Mouse (Mus musculus): ENCODE measurements at regions not wholly inside any gene's neighbourhood (a gene's known extent, or its start where the extent isn't known, plus 50 kb on each side); places are given as distances from the start of the nearest gene placed in this dataset.

DNA sequence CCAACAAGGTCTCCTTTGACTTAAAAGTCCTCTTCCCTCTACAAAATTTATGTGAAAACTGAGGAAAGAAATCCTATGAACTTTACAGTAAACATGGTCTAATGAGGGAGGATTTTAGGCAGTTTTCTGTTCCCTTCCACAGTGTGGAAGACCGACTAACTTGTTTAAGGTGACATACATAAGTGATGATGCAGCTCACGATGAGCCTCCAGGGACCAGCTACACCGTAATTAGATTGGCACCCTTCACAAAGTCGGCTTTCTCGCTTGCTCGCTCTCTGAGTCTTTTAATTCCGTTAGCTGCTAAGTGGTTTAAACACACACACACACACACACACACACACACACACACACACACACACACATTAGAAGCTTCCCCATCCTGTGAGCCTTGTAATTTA, 143.3 kb upstream of the Alcam start:
- no peak for DNase-seq (ENCODE audit: extremely low read depth)
- TF ChIP-seq NRF1 (IDR thresholded peaks at IDR 0.05; ENCODE audit: low read depth, low read length) (no peak), UBTF (IDR thresholded peaks at IDR 0.05; ENCODE audit: low read depth, low read length) (no peak), ZKSCAN1 (IDR thresholded peaks at IDR 0.05; ENCODE audit: borderline replicate concordance, low read depth, low read length) (no peak), MEF2A (IDR thresholded peaks at IDR 0.05; ENCODE audit: borderline replicate concordance, low read depth, low read length) (no peak), KAT2A (IDR thresholded peaks at IDR 0.05; ENCODE audit: insufficient replicate concordance, low read length) (no peak)
- Histone ChIP-seq H3K4me1 (ENCODE audit: control insufficient read depth in 1 of 2, insufficient read depth in 2 of 2) (0 out of 4 replicates have a peak, but pooled peaks cover 0 to 2% of the 10 kb centered on the region in 2 experiments), H3K4me3 (replicated peaks in 1 of 3; ENCODE audit: low read depth in 2 of 3, low read length in 2 of 3, poor library complexity in 1 of 3) (no peak overlapping the region), H3K27me3 (replicated peaks) (no peaks in the 10 kb centered on the region), H3K27ac (ENCODE audit: insufficient read depth, low read depth) (no peak overlapping the region), H3K9ac (ENCODE audit: insufficient read depth, low read depth) (no peak overlapping the region), H3K79me2 (replicated peaks; ENCODE audit: control insufficient read depth, extremely low read depth, insufficient read depth, poor library complexity, severe bottlenecking) (no peaks in the 10 kb centered on the region), H3K36me3 (replicated peaks in 1 of 2; ENCODE audit: control insufficient read depth in 1 of 2, insufficient read depth in 1 of 2, low read length in 1 of 2) (no peaks in the 10 kb centered on the region), H3K4me2 (ENCODE audit: insufficient read depth, low read depth, poor library complexity, severe bottlenecking) (no peak overlapping the region), H3K9me3 (replicated peaks; ENCODE audit: low read length) (no peaks in the 10 kb centered on the region)
- in situ Hi-C loops (cut with MboI; ENCODE audit: low pct_ligation_motif_present, low pct_unique_long_range_greater_than_20kb, low sequenced_read_pairs) (no loop called here), dilution Hi-C loops (cut with MboI; ENCODE audit: extremely low pct_ligation_motif_present, extremely low pct_unique_long_range_greater_than_20kb, low sequenced_read_pairs) (no loop called here)

DNA sequence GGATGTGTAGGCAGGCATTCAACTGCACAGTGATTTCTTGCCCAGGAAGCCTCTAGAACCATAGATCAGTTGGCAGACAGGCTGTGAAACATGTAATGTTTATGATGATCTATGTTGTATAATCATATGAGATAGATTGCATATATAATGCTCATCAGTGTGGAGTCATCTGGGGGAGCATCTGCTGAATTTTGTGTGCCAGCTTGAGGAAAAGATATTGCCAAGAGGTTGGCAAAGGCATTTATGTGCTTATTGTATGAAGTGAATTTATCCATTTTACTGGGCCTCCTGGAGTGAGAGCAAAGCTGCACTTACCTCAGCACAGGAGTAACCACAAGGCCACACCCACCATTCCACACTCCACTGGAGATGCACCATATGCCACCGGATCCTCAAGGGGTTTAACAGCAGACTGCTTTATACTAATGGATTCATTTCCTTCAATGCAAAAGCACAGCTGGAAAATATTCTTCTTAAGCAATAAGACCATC, 134.5 kb upstream of the Alcam start:
- no peak for TF ChIP-seq E2F4 (IDR thresholded peaks at IDR 0.05; ENCODE audit: insufficient replicate concordance, low read depth, low read length)
- TF ChIP-seq EP300 (IDR thresholded peaks at IDR 0.05; ENCODE audit: low read length): no peak
- no peak for TF ChIP-seq ELF1 (IDR thresholded peaks at IDR 0.05; ENCODE audit: low read depth, low read length)
- no peak for TF ChIP-seq ZC3H11A (IDR thresholded peaks at IDR 0.05; ENCODE audit: low read depth, low read length)
- TF ChIP-seq IRF4 (IDR thresholded peaks at IDR 0.05; ENCODE audit: low read depth, low read length): no peak
- no peak for TF ChIP-seq ZNF384 (IDR thresholded peaks at IDR 0.05; ENCODE audit: low read depth, low read length)
- TF ChIP-seq RCOR1 (conservative IDR thresholded peaks at IDR 0.05; ENCODE audit: low read depth, low read length): no peak
- TF ChIP-seq CHD2 (IDR thresholded peaks at IDR 0.05; ENCODE audit: low read length): no peak
- no peak for TF ChIP-seq POLR2A (IDR thresholded peaks at IDR 0.05; ENCODE audit: low read depth, low read length)
- TF ChIP-seq MEF2A (IDR thresholded peaks at IDR 0.05; ENCODE audit: borderline replicate concordance, low read depth, low read length): no peak
- no peak for TF ChIP-seq SMC3 (IDR thresholded peaks at IDR 0.05; ENCODE audit: low read depth, low read length)
- no peak for TF ChIP-seq ZKSCAN1 (IDR thresholded peaks at IDR 0.05; ENCODE audit: borderline replicate concordance, low read depth, low read length)
- TF ChIP-seq ZMIZ1 (IDR thresholded peaks at IDR 0.05; ENCODE audit: low read depth, low read length): no peak
- TF ChIP-seq MAZ (IDR thresholded peaks at IDR 0.05; ENCODE audit: low read depth, low read length): no peak
- TF ChIP-seq HCFC1 (IDR thresholded peaks at IDR 0.05; ENCODE audit: low read depth, low read length): no peak
- Histone ChIP-seq H3K4me1 (ENCODE audit: control insufficient read depth in 1 of 2, insufficient read depth in 2 of 2) (peaks cover 0 to 6% of the 10 kb centered on the region in 2 experiments; a peak in 2 of 4 replicates), H3K27me3 (replicated peaks) (no peaks in the 10 kb centered on the region), H3K9me3 (replicated peaks; ENCODE audit: low read length) (no peaks in the 10 kb centered on the region), H3K4me2 (ENCODE audit: insufficient read depth, low read depth, poor library complexity, severe bottlenecking) (no peak overlapping the region), H3K4me3 (replicated peaks in 1 of 3; ENCODE audit: low read depth in 2 of 3, low read length in 2 of 3, poor library complexity in 1 of 3) (no peak overlapping the region), H3K27ac (ENCODE audit: insufficient read depth, low read depth) (no peak overlapping the region), H3K36me3 (replicated peaks in 1 of 2; ENCODE audit: control insufficient read depth in 1 of 2, insufficient read depth in 1 of 2, low read length in 1 of 2) (no peaks in the 10 kb centered on the region), H3K79me2 (replicated peaks; ENCODE audit: control insufficient read depth, extremely low read depth, insufficient read depth, poor library complexity, severe bottlenecking) (no peaks in the 10 kb centered on the region), H3K9ac (ENCODE audit: insufficient read depth, low read depth) (no peak overlapping the region)
- dilution Hi-C loops (cut with MboI; ENCODE audit: extremely low pct_ligation_motif_present, extremely low pct_unique_long_range_greater_than_20kb, low sequenced_read_pairs): no loop called here
- DNase-seq (ENCODE audit: extremely low read depth): peak; percentile 45
- in situ Hi-C loops (cut with MboI; ENCODE audit: low pct_ligation_motif_present, low pct_unique_long_range_greater_than_20kb, low sequenced_read_pairs): no loop called here

Measured in CH12.LX (cell line).